ENCODE assay signal across 16 mouse cellular contexts in the genomic region with DNA sequence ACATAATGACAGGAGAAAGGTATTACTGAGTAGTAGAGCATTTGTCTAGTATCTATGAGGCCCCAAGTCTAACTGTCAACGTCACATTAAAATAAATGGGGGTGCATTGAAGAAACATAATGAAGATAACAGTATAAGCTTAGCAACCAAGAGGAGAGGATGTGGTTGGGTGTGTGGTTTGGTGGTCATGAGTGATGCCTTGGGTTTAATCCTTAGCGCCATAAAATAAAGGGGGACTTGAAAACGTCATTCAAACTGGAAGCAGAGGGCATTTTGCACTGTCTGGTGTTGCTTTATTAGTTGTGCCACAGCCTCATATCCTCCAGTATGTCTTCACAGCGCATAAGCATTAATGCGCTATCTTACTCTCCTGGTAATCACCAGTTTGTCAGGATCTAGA. TPM values are rescaled to one million over a fixed set of nuclear protein-coding genes. Genes with fewer than 3 reads are reported as not detected.
"Had no signal": no experiment of that assay in that cellular context is flagged by ENCODE, and none has a peak within 500 bp of the region (broad histone marks: within the 10 kb centered on the region; RNA-seq: fewer than 3 reads in every experiment).

No protein-coding gene starts in this region.

- ATAC-seq: intestine, embryonic 16.5 days; lung, postnatal 0 days had no signal

- H3K4me2 ChIP-seq: kidney, embryonic 15.5 days; limb, embryonic 13.5 days; neural tube, embryonic 13.5 days had no signal

- H3K9ac ChIP-seq: kidney, embryonic 15.5 days; limb, embryonic 13.5 days; liver, embryonic 14.5 days; neural tube, embryonic 13.5 days had no signal

- H3K27me3 ChIP-seq: kidney, embryonic 15.5 days; limb, embryonic 13.5 days; neural tube, embryonic 13.5 days had no signal

- H3K27ac ChIP-seq: kidney, embryonic 15.5 days; limb, embryonic 13.5 days; liver, embryonic 14.5 days; neural tube, embryonic 13.5 days had no signal

- H3K4me3 ChIP-seq: kidney, embryonic 15.5 days; limb, embryonic 13.5 days; neural tube, embryonic 13.5 days had no signal

- H3K36me3 ChIP-seq: kidney, embryonic 15.5 days; limb, embryonic 13.5 days; neural tube, embryonic 13.5 days had no signal

- H3K9me3 ChIP-seq: kidney, embryonic 15.5 days; limb, embryonic 13.5 days; neural tube, embryonic 13.5 days had no signal

- DNase-seq: kidney, adult 2 months; kidney, postnatal 14 days; left cerebral cortex, postnatal 4 days; lung, adult 18-20 months; lung, postnatal 36 days; midbrain, embryonic 14.5 days; right cerebral cortex, postnatal 14 days had no signal

RNA-seq across cellular contexts. Expression of a gene that starts 4.6 kb away (rescaled TPM):
- total RNA-seq: monocyte, adult 5-6 weeks had no signal
- polyA plus RNA-seq: liver, adult 2 months had no signal

RNA-seq across cellular contexts. Expression of a gene that starts 23.8 kb away (rescaled TPM):
- total RNA-seq: liver, adult 2 months; megakaryocyte progenitor cell, adult 5-6 weeks; monocyte, adult 5-6 weeks had no signal
- polyA plus RNA-seq: liver, adult 2 months had no signal
